Mouse (Mus musculus) testis, adult 2 months (tissue): ENCODE results near the gene Hes5. TPM values are rescaled to one million over a fixed set of nuclear protein-coding genes. Genes with fewer than 3 reads are reported as not detected.

Experiments used
- H3K27ac ChIP-seq: fragments of 200-500 bp; 2 replicates; pipeline ENCODE4 v1.5.1; 2012; ENCODE audit warnings: low read depth, low read length; ENCODE audit not compliant: control insufficient read depth, insufficient read depth
- H3K27me3 ChIP-seq: fragments of 200-500 bp; 2 replicates; pipeline ENCODE4 v1.6.1; 2012; ENCODE audit warnings: mild to moderate bottlenecking, low read length, moderate library complexity; ENCODE audit not compliant: control insufficient read depth, insufficient read depth
- H3K36me3 ChIP-seq: fragments of 200-500 bp; 2 replicates; pipeline ENCODE4 v1.6.1; 2012; ENCODE audit warnings: mild to moderate bottlenecking, low read length; ENCODE audit not compliant: control insufficient read depth, insufficient read depth
- H3K4me1 ChIP-seq: fragments of 200-500 bp; 2 replicates; pipeline ENCODE4 v1.6.1; 2012; ENCODE audit warnings: low read length; ENCODE audit not compliant: control insufficient read depth, insufficient read depth
- H3K4me3 ChIP-seq: fragments of 200-500 bp; 2 replicates; pipeline ENCODE4 v1.5.1; 2012; ENCODE audit warnings: low read depth, mild to moderate bottlenecking, low read length, moderate library complexity, mixed read lengths; ENCODE audit not compliant: control insufficient read depth
- CTCF ChIP-seq: fragments of 200-500 bp; IDR thresholded peaks from 2 replicates; pipeline ENCODE4 v1.5.1; 2012; ENCODE audit warnings: low read depth, mild to moderate bottlenecking, inconsistent platforms, low read length, moderate library complexity; ENCODE audit not compliant: control insufficient read depth, insufficient read depth, insufficient replicate concordance
- POLR2A ChIP-seq: fragments of 200-500 bp; IDR thresholded peaks from 2 replicates; pipeline ENCODE4 v1.6.1; 2012; ENCODE audit warnings: low read depth, mild to moderate bottlenecking, inconsistent platforms, low read length, moderate library complexity; ENCODE audit not compliant: control insufficient read depth
- polyA plus RNA-seq: library from polyadenylated mRNA; depleted of rRNA; stranded (reverse); fragments of >200 nt; gene quantifications from 2 replicates; pipeline ENCODE4 v1.2.3, GENCODE M21; 2012

The Hes5 gene
- polyA plus RNA-seq, 1 experiment = 0.57 TPM

GRCm38 (mm10) chr4:154962683-154963082, 2.0 kb downstream of the Hes5 start:
- TF ChIP-seq CTCF = no peak
- no peak for TF ChIP-seq POLR2A
- H3K27ac ChIP-seq = no peak overlapping the region
- H3K4me3 ChIP-seq = peak overlapping the region; percentile 94; the same call in 1 of the 2 replicates
- H3K36me3 ChIP-seq = no peaks in the 10 kb centered on the region
- 0 out of 2 replicates have a peak, but pooled peaks cover 2% of the 10 kb centered on the region for H3K27me3 ChIP-seq
- peaks cover 41% of the 10 kb centered on the region for H3K4me1 ChIP-seq

GRCm38 (mm10) chr4:154963190-154963836, 2.6 kb downstream of the Hes5 start:
- 0 out of 2 replicates have a peak, but pooled peaks cover 2% of the 10 kb centered on the region for H3K27me3 ChIP-seq

GRCm38 (mm10) chr4:154963901-154964580, 3.3 kb downstream of the Hes5 start, which contains the start of gene Pank4:
TSS of gene Pank4 (plus strand) at chr4:154964123.
- H3K27ac ChIP-seq = peak within 1 kb of the TSS; percentile 89
- 0 out of 2 replicates have a peak, but pooled peaks cover 2% of the 10 kb centered on the region for H3K27me3 ChIP-seq
- peaks cover 36% of the 10 kb centered on the region for H3K4me1 ChIP-seq
- H3K4me3 ChIP-seq = peak within 1 kb of the TSS; percentile 94
- TF ChIP-seq CTCF (no peak), POLR2A (peak; percentile 60; the same call in 1 of the 2 replicates)
- no peaks in the 10 kb centered on the region for H3K36me3 ChIP-seq

More at GRCm38 (mm10) chr4:154963190-154963836, 2.6 kb downstream of the Hes5 start:
- no peak overlapping the region for H3K27ac ChIP-seq
- H3K4me1 ChIP-seq = peaks cover 36% of the 10 kb centered on the region
- TF ChIP-seq CTCF = no peak
- TF ChIP-seq POLR2A = no peak
- no peaks in the 10 kb centered on the region for H3K36me3 ChIP-seq
- H3K4me3 ChIP-seq = peak overlapping the region; percentile 94

- Histone ChIP-seq H3K36me3 (no peaks in the 10 kb centered on the region), H3K4me1 (peaks cover 36% of the 10 kb centered on the region), H3K27ac (peak overlapping the region; percentile 89), H3K27me3 (0 out of 2 replicates have a peak, but pooled peaks cover 2% of the 10 kb centered on the region), H3K4me3 (peak overlapping the region; percentile 94)
- TF ChIP-seq CTCF (no peak), POLR2A (no peak)
These were observed 4.0 kb downstream of the Hes5 start for GRCm38 (mm10) chr4:154964581-154965235.

DNA sequence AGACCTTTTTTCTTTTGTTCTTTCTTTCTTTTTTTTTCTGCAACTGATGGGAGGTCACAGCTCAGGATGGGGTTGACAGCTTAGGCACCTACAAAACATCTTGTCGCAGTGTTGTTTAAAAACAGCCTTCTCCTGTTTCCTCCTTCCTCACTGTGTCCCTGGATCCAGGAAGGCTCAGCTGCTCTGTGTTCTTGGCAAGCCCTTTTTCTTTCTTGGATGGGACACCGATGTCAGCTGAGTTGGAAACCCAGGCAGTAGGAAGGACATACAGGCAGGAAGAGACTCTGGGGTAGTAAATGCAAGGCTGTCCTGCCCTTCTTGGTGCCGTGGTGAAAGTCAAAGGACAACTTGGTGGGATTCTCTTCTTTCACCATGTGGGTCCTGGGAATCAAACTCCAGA, 5.1 kb downstream of the Hes5 start:
- Histone ChIP-seq H3K4me1 (peaks cover 26% of the 10 kb centered on the region), H3K36me3 (no peaks in the 10 kb centered on the region; the same call in 1 of the 2 replicates), H3K27me3 (0 out of 2 replicates have a peak, but pooled peaks cover 2% of the 10 kb centered on the region), H3K27ac (no peak overlapping the region), H3K4me3 (no peak overlapping the region)
- TF ChIP-seq CTCF = no peak
- TF ChIP-seq POLR2A = no peak

DNA sequence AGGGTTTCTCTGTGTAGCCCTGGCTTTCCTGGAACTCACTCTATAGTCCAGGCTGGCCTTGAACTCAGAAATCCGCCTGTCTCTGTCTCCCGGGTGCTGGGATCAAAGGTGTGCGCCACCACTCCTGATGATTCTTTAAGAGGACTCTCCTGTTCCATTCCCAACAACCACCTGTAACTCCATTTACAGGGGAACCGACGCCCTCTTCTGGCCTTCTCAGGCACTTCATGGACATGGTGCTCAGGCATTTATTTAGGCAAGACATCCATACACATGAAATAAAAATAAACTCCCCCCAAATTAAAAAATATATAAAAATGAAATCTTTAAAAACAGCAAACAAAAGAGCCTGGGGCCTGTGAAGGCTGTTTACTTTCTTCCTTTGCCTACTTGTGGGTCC, 6.5 kb downstream of the Hes5 start:
- TF ChIP-seq CTCF = no peak
- TF ChIP-seq POLR2A = no peak
- H3K4me1 ChIP-seq = peaks cover 14% of the 10 kb centered on the region
- no peak overlapping the region for H3K27ac ChIP-seq
- H3K27me3 ChIP-seq = no peaks in the 10 kb centered on the region
- H3K4me3 ChIP-seq = no peak overlapping the region
- no peaks in the 10 kb centered on the region; the same call in 1 of the 2 replicates for H3K36me3 ChIP-seq

DNA sequence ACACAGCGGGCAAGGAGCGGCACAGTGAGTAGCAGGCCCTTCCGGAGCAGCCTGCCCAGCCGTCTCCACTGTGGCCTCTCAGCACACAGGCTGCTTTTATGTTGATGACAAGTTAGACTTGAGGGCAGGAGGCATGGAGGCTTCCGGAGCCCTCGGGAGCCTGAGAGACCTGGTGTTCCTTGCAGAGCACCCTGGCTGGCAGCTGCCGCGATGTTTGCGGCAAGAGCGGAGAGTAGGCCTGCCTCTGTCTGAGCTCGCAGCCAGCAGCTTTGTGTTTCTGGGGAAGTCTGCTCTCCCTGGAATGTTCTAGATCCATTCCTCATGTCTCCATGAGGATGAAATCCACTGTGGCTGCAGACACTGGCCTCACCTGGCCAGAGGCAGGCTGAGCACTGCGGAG, 11.8 kb downstream of the Hes5 start:
- Histone ChIP-seq H3K36me3 (no peaks in the 10 kb centered on the region; the same call in 1 of the 2 replicates), H3K27me3 (no peaks in the 10 kb centered on the region), H3K4me3 (no peak overlapping the region), H3K27ac (no peak overlapping the region), H3K4me1 (no peaks in the 10 kb centered on the region)
- TF ChIP-seq POLR2A (no peak), CTCF (no peak)
